Mouse (Mus musculus): ENCODE measurements at regions not wholly inside any gene's neighbourhood (a gene's known extent, or its start where the extent isn't known, plus 50 kb on each side); places are given as distances from the start of the nearest gene placed in this dataset.

DNA sequence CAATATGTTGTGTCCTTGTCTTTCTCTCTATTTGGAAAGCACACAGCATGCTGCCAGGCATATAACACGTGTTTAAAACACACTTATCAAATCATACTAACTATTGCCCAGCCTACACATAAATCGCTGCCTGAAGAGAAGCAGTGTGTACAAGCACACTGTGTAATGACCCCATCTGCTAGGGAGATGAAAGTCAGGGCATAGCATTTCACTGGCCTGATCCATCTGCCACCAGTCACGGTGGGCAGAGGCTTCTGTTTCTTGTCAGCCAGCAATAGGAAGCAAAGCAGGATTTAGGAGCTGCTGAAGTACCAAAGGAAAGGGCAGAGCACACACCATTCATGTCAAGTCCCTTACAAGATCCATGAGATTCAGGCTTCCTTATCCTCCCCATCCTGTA lies 103.6 kb upstream of the Mrps30 start:
- POLR2A ChIA-PET = no interaction called here
- in situ Hi-C loops (cut with MboI; ENCODE audit: low pct_unique_long_range_greater_than_20kb) = no loop called here
- ATAC-seq = no peak

DNA sequence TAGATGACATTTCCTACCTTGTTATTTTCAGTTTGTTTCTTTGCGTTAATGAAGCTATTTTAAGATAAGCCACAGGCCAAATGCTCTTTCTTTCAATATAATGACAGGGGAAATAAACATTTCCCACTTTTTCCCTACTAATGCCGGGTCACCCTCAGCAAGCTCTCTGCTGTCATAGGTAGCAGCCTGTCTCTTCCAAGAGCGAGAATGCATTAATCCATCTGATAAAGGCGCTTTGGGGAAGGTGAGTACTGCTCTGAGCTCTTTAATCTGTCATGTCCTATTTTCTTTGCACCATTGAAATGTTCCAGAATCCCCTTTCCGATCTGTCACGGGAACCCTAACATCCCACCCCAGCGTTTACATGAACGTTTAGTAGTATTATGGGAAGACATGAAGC lies 96.0 kb upstream of the Mrps30 start:
- peaks cover 4% of the 10 kb centered on the region for H3K27me3 ChIP-seq
- ChIA-PET POLR2A (no interaction called here), CTCF (interaction anchor here (2.7 kb wide), 1 partner anchor 10 kb away, joined by 9 read pairs; no protein-coding TSS in a partner anchor)
- in situ Hi-C loops (cut with MboI; ENCODE audit: low pct_unique_long_range_greater_than_20kb) = no loop called here
- ATAC-seq (no peak), DNase-seq (ENCODE audit: low read depth, low spot score) (no peak)
- TF ChIP-seq CTCF (IDR thresholded peaks at IDR 0.05) = no peak

More for the DNA sequence above, 103.6 kb upstream of the Mrps30 start:
- H3K27me3 ChIP-seq = no peaks in the 10 kb centered on the region
- TF ChIP-seq CTCF (IDR thresholded peaks at IDR 0.05) = no peak
- DNase-seq (ENCODE audit: low read depth, low spot score) = no peak
- CTCF ChIA-PET = no interaction called here

GRCm38 (mm10) chr13:118480237-118480636 lies 93.2 kb upstream of the Mrps30 start:
- CTCF ChIA-PET = no interaction called here
- ATAC-seq (no peak), DNase-seq (ENCODE audit: low read depth, low spot score) (no peak)
- H3K27me3 ChIP-seq = peaks cover 4% of the 10 kb centered on the region
- POLR2A ChIA-PET = no interaction called here
- TF ChIP-seq CTCF (IDR thresholded peaks at IDR 0.05) = no peak
- in situ Hi-C loops (cut with MboI; ENCODE audit: low pct_unique_long_range_greater_than_20kb) = no loop called here

GRCm38 (mm10) chr13:118478487-118478886 lies 91.4 kb upstream of the Mrps30 start:
- CTCF ChIA-PET = no interaction called here

DNA sequence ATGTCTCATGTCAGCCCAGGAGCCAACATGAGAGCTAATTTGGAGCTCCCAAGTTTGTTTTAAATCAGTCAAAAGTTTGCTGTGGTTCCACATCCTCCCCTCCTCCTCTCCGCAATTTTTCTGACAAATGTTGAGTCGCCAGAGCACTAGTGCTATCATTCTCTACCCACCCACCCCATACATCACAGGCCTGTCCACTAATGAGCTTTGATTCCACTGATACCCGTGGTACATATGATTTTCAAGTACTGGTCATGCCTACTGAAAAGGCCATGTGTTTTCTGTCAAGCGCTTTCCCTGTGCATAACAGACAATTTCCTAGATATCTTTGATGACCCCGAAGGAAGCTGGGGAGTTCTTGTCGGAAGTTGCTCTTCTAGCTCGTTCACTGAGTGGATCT lies 85.5 kb upstream of the Mrps30 start:
- H3K27me3 ChIP-seq = no peaks in the 10 kb centered on the region
- no peak for TF ChIP-seq CTCF (IDR thresholded peaks at IDR 0.05)
- DNase-seq (ENCODE audit: low read depth, low spot score) (no peak), ATAC-seq (no peak)
- in situ Hi-C loops (cut with MboI; ENCODE audit: low pct_unique_long_range_greater_than_20kb) = no loop called here
- POLR2A ChIA-PET = no interaction called here
- CTCF ChIA-PET = interaction anchor here (0.9 to 2.3 kb wide), 2 partner anchors 9 to 34 kb away, joined by 3 to 9 read pairs; no protein-coding TSS in a partner anchor

More at GRCm38 (mm10) chr13:118478487-118478886, 91.4 kb upstream of the Mrps30 start:
- in situ Hi-C loops (cut with MboI; ENCODE audit: low pct_unique_long_range_greater_than_20kb) = no loop called here
- no peak for TF ChIP-seq CTCF (IDR thresholded peaks at IDR 0.05)
- DNase-seq (ENCODE audit: low read depth, low spot score) (no peak), ATAC-seq (no peak)
- H3K27me3 ChIP-seq = no peaks in the 10 kb centered on the region
- POLR2A ChIA-PET = no interaction called here

GRCm38 (mm10) chr13:118459672-118460384 lies 72.8 kb upstream of the Mrps30 start:
- ATAC-seq (no peak), DNase-seq (ENCODE audit: low read depth, low spot score) (no peak)
- in situ Hi-C loops (cut with MboI; ENCODE audit: low pct_unique_long_range_greater_than_20kb) = no loop called here
- ChIA-PET POLR2A (interaction anchor here (0.8 kb wide), 1 partner anchor 10 kb away, joined by 3 read pairs; no protein-coding TSS in a partner anchor), CTCF (no interaction called here)
- no peaks in the 10 kb centered on the region for H3K27me3 ChIP-seq
- no peak for TF ChIP-seq CTCF (IDR thresholded peaks at IDR 0.05)

GRCm38 (mm10) chr13:118448977-118449705 lies 62.1 kb upstream of the Mrps30 start:
- no peak for TF ChIP-seq CTCF (IDR thresholded peaks at IDR 0.05)
- in situ Hi-C loops (cut with MboI; ENCODE audit: low pct_unique_long_range_greater_than_20kb) = no loop called here
- H3K27me3 ChIP-seq = peaks cover 24% of the 10 kb centered on the region
- ATAC-seq (no peak), DNase-seq (ENCODE audit: low read depth, low spot score) (no peak)
- ChIA-PET POLR2A (no interaction called here), CTCF (no interaction called here)

DNA sequence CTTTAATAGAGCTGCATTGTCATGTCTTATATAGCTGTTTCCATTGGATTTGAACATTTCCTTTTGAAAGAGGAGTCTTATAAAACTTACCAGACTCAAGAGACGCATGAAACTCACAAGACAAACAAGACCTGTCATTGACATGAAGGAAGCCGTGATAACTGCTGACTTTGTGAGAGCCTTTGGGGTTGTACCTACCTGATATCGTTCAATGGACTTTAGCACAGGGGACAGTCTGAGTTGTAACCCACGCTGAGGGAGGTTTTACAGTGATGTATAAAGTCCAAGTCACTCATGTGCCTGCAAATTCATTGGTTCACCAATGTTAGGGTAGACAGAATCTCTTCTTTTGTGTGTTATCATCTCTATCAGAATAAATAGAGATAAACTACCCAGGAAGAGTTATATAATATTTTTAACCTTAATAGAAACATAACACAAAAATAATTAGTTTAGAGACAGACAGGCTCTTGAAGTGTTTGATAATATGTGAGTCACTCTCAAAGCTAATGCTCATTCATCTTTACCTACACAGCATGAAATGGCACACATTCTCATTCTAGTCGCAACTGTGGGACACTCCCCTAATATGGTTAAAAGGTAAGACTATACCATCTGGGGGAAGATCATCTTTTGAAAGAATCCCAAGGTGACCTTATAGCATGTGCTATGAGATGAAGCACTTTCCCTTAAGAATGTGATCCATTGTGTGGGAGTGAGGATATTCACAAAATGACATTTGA lies 54.4 kb upstream of the Mrps30 start:
- no peak for ATAC-seq

More for the DNA sequence above, 54.4 kb upstream of the Mrps30 start:
- ChIA-PET CTCF (no interaction called here), POLR2A (no interaction called here)
- in situ Hi-C loops (cut with MboI; ENCODE audit: low pct_unique_long_range_greater_than_20kb) = no loop called here
- DNase-seq (ENCODE audit: low read depth, low spot score) = no peak
- H3K27me3 ChIP-seq = peaks cover 8% of the 10 kb centered on the region
- TF ChIP-seq CTCF (IDR thresholded peaks at IDR 0.05) = no peak
